Mouse (Mus musculus): ENCODE results near the gene Hddc3.

DNA sequence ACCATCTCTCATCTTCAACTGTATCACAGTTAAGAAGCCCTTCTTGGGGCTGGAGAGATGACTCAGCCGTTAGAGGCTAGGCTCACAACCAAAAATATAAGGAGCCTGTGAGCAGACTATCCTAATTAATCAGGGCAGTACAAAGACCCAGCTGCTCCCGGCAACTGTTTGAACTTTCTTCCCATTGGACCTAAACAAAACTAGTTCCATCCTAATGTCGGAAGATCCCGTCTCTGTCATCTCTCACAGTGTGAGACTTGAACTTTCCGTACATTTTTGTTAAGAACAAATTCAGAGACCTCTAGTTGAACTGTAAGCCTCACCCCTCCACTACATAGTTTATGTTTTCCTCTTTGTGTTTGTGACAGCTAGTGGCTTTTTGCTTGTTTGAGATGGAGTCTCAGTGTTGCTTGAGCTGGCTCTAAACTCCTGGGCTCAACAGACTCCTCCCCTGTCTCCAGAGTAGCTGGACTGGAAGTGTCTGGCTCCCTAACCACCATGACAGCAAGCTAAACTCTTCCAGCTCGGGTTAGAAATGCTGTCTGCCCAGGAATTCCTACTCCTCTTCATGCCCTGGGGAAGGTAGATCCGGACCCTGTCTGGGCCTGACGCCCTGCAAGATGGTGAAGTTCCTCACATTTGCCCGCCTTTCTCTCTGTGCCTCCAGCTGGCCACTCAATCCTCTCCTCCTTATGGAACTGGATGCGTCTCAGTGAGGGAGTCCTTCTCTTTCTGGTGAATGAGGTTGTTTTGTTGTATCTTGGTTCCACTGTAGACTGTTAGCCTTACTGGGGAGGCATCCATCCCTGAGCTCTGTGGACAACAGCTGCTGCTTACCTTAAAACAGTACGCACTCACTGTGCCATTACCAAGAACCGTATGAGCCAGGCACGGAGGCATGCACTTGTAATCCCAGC lies 5.0 kb downstream of the Hddc3 start:
- no peak for TF ChIP-seq EP300 (IDR thresholded peaks at IDR 0.05; ENCODE audit: insufficient read depth, low read depth, low read length)
- TF ChIP-seq CTCF (IDR thresholded peaks at IDR 0.05): no peak
- TF ChIP-seq POLR2A (IDR thresholded peaks at IDR 0.05; ENCODE audit: insufficient read depth, low read depth, low read length): no peak

Data from heart, adult 2 months (tissue).